Mouse (Mus musculus): ENCODE measurements at regions not wholly inside any gene's neighbourhood (a gene's known extent, or its start where the extent isn't known, plus 50 kb on each side); places are given as distances from the start of the nearest gene placed in this dataset.

DNA sequence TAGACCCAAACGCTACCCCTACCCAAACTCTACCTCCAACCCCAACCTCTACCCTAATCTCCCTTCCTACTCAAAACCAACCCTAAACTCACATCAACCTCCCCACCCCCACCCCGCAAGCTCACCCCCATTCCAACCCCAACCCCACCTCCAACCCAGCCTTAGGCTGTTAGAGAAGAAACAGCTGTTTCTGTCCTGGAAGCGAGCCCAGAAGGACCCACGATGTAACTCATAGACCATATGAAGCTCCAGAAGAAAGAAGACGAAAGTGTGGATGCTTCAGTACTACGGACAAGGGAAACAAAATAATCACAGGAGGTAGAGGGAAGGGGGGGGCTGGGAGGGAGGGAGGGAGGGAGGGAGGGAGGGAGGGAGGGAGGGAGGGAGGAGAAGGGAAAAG, 58.4 kb downstream of the Sox11 start:
- DNase-seq: peak; percentile 5

GRCm38 (mm10) chr12:27261965-27262364, 80.4 kb downstream of the Sox11 start:
- DNase-seq: no peak

- peak; percentile 66 for DNase-seq
These were observed 88.2 kb downstream of the Sox11 start for GRCm38 (mm10) chr12:27254125-27254524.

DNA sequence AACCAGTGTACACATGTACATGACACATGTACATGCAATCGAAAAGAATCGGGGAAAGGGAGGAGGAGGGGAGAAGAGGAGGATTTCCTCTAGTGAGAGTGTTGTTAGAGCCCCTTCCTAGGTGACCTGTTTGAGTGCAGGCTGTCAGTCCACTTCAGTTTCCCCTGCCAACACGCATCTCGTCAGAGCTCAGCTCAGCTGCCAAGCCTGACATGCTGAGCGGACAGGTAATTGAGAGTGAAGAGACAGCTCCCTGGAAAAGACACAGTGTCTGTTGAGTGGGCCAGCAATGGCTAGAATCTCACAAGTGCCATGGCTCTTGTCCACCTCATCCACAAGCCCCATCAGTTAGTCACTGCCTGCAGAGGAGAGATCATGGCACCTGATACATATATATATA, 90.9 kb downstream of the Sox11 start:
- no peak for DNase-seq

DNA sequence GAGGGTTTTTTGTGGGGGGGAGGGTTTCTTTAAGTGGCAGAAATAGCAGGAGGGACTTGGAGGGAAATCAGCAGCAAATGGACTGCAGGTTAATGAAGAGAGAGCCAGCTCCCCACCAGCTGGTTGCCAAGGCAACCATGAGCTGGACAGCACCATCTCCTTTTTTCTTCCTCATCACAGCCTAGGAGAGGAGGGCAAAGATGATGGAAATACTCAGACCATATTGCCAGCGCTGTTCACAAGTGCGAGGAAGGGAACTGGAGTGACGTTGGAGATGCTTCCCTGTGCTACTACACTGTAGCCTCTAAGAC, 93.9 kb downstream of the Sox11 start:
- no peak for DNase-seq

DNA sequence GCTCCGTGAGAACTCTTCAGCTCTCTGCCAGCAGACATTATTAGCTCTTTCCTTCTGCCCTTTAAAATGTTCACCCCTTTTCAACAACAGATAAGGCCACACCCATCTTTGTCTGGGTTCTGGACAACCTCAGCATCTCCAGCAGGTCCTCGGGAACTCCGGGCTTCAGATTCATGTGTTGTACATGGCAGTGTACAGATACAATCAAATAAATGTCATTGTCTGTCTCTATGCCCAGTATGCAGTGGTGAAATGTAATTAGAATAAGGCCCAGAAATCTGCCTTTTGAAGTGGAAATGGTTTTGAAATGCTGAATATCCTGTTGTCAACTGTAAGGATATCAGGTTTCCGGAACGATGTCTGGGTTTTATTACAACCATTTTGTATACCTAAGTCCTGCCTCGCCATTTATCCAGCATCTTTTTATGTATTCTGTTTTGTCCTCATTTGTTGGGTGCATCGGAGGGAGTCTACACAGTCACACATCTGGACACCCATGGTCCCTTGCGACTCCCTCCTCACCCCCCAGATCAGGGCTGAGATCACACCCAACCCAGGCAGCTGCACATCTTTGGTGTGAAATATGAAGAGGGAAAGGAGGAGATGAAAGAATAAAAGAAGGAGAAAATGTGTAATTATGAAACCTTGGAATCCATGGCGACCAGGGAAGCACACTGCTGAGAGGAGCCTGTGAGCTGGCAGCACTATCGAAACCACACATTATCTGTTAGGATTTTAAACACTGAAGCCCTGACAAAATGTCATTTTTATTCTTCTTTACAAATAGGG, 94.4 kb downstream of the Sox11 start:
- no peak for DNase-seq

DNA sequence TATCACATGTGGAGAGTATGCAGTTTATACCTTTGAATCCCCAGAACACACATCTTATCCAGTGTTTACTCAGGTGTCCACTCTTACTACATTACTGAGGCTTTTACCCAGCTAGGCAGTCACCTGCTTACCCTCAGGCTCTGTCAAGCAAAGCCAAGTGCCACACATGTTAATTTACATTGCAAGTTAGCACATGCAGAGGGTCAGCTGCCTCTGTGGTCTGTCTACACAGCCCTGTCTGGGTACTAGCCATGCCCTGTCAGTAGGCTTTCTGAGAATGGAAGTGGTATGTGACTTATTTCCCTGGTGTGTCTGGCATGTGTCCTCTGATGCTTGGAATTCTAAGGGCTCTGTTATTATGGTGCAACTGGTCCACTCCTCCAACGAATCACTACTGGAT, 106.6 kb downstream of the Sox11 start:
- DNase-seq: no peak

- DNase-seq: no peak
These were observed 120.8 kb downstream of the Sox11 start for GRCm38 (mm10) chr12:27221541-27221940.

- DNase-seq: no peak
These were observed 141.2 kb downstream of the Sox11 start for GRCm38 (mm10) chr12:27201191-27201590.

GRCm38 (mm10) chr12:27194001-27194400, 148.4 kb downstream of the Sox11 start:
- no peak for DNase-seq

DNA sequence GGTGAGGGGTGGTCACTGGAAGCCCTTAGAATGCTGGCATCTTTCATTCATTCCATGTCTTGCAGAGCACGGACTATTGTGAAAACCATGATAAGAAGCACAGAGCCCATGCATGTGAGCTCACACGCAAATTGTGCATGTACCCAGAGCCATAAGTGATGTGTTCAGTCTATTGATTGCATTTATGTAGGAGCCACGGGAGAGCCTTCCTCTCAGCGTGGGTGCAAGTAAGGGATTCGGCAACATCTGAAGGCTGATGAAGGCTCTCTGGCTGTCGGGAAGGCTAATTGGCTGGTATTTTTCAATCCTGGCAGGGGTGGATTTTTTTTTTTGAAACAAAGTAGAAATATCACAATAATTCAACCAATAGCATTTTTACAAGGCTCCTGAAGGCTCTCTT, 150.5 kb downstream of the Sox11 start:
- no peak for DNase-seq

DNA sequence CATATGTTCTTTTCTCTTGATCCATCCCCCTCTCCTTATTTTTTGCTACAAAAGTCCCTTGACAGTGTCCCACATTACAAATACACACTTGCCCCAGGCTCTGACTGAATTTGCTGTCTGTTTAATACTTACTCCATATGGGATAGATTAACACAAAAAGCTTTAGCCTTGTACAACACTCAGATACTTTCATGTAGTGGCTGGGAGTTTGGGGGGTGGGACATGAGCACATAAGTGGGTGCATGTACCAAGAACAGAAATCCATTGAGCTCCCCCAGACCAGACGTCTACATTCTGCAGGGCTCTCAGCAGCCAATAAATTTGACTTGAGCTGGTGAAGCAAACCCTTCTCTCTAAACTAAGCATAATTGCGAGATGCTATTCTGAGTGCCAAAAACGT, 154.9 kb downstream of the Sox11 start:
- DNase-seq: no peak

DNA sequence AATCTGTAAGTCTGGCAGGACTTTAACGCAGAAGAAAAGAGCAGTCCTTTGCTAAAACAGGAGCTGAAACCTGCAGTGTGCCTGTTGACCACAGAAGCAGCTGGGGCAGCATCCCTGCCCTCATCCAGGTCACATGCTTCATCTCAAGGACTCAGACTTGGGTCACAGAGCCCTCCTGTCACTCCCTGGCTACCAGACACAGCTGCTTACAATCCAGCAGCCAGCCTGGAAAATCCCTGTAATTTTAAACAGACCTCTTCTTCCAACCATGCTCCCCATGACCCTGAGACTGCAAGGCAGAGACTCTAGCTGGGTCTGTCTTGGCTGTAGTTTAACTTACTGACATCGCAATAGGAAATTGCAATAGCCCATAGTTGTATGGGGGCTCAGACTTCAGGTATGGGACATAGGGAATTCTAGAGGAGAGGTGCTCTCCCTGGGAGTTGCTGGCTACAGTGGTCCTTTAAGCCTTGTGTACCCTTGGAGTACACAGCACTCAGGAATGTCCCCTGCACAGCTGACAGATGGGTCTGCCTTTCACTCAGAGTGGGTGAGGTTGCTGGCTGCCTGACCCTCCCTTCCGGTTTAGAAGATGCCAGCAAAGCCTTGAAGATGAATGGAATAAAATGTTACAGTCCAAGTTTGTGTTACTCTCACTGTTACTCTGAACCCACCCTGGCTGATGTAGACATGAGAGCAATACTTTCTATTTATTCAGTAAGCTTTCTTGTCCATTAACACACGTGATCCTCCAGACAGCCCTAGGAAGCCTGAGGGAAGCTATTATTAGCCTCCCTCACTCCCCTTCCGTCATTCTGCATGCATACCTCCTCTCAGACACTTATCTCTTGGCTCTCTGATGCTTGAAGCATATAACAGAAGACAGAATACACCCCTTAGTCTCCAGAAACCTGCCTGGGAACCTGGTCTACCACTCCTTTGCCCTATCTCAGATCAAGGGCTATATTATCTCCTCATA, 159.7 kb downstream of the Sox11 start:
- no peak for DNase-seq

- no peak for DNase-seq
These were observed 168.8 kb downstream of the Sox11 start for GRCm38 (mm10) chr12:27173561-27173960.

DNA sequence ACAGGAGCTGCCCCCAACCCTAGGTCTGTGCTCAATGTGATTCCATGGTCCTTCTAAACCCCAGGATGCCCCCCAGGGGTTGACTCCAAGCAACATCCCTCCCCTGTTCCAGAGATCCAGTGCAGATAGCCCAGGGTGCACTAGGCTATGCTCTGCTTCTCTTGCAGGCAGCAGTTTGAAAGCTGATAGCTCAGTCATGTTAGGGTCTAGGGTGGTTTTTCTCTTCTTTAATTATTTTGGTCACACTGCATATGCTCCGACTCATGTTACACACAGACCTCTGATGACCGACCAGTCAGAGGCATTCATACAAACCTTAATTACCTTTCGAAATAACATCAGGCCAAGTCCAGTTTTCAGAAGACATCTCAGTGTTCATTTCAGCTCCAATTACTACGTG, 169.2 kb downstream of the Sox11 start:
- DNase-seq: no peak

DNA sequence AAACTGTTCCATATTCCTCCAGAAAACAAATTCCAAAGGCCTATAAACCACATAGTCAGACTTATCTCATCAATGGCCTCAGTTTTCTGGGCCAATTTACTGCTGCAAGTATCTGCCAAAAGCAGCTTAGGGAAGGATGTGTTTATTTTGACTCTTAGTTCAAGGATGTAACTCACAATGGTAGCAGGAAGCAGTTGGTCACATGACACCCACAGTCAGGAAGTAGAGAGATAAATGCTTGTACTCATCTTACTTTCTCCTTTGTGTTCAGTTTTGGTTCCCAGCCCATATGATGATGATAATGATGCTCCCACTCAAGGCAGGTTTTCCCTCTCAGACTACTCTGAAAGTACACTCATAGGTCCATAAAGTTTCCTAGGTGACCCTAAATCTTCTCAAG, 170.8 kb downstream of the Sox11 start:
- no peak for DNase-seq

DNA sequence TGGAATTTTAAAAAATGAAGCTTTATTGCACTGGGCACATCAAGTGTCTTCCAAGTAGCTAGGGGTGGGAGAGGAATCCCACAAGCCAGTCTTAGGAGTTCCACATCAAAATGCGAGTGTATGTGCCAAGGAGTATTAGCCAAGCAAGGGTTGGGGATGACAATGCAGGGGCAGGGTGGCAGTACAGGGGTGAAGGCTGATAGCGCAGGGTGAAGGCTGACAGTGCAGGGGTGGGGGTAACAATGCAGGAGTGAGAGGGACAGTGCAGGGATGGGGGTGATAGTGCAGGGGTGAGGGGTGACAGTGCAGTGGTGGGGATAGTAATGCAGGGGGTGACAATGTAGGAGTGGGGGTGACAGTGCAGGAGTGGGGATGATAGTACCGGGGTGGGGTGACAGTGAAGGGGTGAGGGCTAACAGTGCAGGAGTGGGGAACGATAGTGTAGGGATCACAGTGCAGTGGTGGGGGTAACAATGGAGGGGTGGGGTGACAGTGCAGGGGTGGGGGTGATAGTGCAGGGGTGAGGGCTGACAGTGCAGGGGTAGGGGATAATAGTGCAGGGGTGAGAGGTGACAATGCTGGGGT, 177.4 kb downstream of the Sox11 start:
- no peak for DNase-seq

- no peak for DNase-seq
These were observed 182.2 kb downstream of the Sox11 start for GRCm38 (mm10) chr12:27160063-27160686.

DNA sequence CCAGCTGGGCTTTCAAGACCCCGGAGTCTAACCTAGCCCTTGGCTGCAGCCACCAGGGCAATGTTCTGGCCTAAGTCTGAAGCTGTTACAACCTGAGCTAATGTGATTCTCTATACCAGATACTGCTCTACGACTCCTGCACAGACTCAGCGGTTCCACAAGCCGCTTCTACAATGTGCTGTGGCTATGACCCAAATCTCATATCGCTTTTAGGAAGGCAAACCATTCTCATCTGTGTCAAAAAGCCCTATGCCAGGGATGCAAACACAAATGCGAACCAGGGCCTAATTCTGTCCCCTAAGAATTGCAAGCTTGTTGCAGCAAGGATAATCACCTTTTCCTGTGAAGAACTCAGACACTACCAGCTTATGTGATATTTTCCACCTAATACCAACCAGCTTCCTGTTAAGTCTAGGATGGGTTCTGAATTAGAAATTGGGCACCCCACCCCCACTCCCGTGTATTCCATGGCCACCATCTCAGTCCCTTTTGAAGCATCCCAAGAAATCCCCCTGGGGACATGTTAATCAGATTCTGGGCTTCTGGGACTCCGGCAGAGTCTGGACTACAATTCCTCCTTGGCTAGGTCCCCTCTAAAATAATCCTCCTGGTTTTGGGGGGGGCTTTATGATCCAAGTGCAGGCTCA, 182.8 kb downstream of the Sox11 start:
- no peak for DNase-seq

DNA sequence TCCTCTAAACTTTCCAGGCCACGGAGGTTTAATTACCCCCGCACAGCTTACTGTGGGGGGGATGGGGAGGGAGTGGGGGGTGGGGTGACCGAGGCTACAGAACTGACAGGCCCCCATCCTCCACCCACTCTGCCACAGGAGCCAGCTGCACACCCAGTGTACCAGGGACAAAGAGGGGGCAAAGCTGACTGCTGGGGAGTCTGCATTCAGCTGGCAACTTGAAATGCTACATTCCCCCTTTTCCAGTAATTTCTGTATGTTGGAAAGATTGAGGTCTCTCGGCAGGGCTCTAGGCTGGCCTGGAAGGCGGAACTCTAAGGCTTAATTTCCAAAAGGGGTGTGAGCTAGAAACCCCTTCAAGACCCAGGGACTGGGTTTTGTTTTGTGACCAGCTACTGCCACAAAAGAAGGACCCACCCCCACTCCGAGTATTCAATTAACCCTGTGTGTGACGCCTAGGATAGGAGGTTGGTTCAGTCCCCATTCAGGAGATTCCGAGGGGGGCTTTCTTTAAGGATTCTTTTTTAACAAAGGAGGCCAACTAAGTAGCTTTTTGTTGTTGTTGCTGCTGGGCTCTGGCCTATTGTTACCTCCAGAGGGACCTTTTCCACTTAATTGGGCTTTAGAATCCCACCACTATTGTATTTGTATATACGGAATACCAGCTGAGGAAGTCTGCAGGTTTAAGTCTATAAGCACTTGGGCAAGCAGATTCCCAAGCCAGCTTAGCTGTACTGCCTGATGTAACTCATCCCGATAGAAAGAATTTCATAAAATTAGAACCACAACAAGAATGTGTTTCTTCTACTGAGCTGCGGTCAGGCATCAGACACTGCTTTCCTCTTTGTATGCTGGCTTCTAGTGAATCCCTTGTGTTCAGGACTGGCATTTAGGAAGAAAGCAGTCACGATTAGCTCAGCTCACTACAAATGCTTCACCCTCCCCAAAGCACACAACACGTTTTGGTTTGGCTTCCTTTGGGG, 191.2 kb downstream of the Sox11 start:
- no peak for DNase-seq

DNA sequence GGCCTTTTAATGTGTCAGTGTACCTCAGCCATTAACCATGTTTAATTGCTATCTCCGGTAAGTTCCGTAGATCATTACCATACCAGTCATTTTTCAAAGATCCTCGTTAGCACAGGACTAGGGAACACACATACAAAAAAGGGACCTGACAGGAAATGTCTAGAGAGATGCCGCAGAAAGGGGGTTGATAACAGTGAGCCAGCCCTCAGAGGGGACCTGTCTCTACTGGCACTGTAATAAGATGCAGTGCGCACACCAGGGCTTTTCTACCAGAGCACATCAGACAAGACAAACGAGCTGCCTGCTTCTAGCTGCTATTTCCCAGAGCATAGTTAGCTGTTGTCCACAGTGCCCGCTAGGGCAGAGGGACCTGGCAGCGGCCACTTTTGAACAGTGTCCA, 199.1 kb downstream of the Sox11 start:
- no peak for DNase-seq

GRCm38 (mm10) chr12:27140335-27140702, 202.1 kb downstream of the Sox11 start:
- peak; percentile 7 for DNase-seq

Measured in kidney, postnatal 14 days (tissue).